8 mouse cellular contexts compared by ENCODE assay signal in the genomic region with DNA sequence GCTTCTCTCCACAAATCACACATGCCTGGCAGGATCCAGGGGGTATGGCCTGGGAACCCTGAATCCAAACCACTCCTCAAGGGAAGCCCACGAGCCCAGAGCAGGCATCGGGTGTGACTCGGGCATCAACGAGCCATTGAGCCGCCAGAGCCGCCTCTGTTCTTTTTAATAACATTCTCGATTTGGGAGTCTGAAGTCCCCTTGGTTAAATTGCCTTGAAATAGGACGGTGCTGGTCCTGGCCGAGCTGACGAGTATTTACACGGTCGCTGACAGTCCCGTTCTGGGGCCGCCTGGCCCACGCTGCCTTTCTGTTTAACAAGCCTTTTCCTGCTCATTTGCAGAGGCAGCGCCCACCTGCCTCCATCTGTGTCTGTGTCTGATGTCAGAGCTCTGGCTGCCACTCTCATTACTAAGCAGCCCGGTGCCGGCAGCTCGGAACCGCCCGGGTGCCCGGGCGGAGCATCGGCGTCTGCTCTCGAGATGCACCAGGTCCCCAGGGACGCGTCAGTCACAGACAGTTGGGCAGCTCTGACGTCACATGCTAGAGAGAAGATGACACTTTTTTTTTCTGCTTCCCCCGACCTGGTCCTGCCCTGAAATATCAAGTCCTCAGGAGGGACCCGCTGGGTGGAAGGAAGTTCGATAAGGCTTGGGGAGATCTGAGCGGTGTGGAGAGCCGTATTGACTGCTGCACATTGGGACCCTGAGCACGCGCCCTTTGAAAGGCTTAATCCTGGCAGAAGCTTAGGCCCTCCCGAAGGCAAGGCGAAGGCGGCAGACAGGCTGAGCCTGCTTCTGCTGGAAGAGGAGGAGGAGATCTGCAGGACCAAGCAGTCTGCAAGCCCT. TPM values are rescaled to one million over a fixed set of nuclear protein-coding genes. Genes with fewer than 3 reads are reported as not detected.
DNase-seq lines count a peak whose midpoint lies in the region; ATAC-seq and TF ChIP-seq lines count a peak whose summit lies in the region.

No protein-coding gene starts in this region.

- DNase-seq in gastrocnemius, adult 2 months = no peak
- no peak for DNase-seq in gastrocnemius, postnatal 14 days
- DNase-seq in cerebellum, adult 2 months = peak; percentile 63 to 64
- DNase-seq in heart, postnatal 0 days (ENCODE audit: low spot score) = no peak
- peak; percentile 59 to 69 for DNase-seq in left cerebral cortex, postnatal 10 days (ENCODE audit: extremely low spot score in 1 of 2, low spot score in 2 of 2)
- DNase-seq in spleen, adult 2 months (ENCODE audit: low read depth in 1 of 2, low spot score in 2 of 2) = peak; percentile 88 to 91
- DNase-seq in gastrocnemius, adult 18-20 months (ENCODE audit: low spot score) = no peak

- H3K9me3 ChIP-seq in heart, postnatal 0 days (replicated peaks; ENCODE audit: control insufficient read depth, low read length) = no peaks in the 10 kb centered on the region
- no peaks in the 10 kb centered on the region for H3K9me3 ChIP-seq in midbrain, embryonic 12.5 days

- TF ChIP-seq CTCF in gastrocnemius, adult 2 months (IDR thresholded peaks at IDR 0.05) = no peak
- TF ChIP-seq CTCF in cerebellum, adult 2 months (IDR thresholded peaks at IDR 0.05; ENCODE audit: borderline replicate concordance, insufficient read depth, low read depth, low read length) = no peak
- no peak for TF ChIP-seq CTCF in heart, postnatal 0 days (IDR thresholded peaks at IDR 0.05; ENCODE audit: low read depth)
- TF ChIP-seq CTCF in spleen, adult 2 months (IDR thresholded peaks at IDR 0.05; ENCODE audit: extremely low read depth, insufficient read depth, insufficient read length, insufficient replicate concordance) = no peak

- peak overlapping the region; percentile 16 for H3K4me2 ChIP-seq in heart, postnatal 0 days (ENCODE audit: low read depth, low read length)
- peak overlapping the region; percentile 51 for H3K4me2 ChIP-seq in midbrain, embryonic 12.5 days (replicated peaks)

- peak overlapping the region; percentile 48 for H3K4me3 ChIP-seq in gastrocnemius, adult 2 months
- H3K4me3 ChIP-seq in cerebellum, adult 2 months (replicated peaks; ENCODE audit: insufficient read depth, low read depth, low read length) = peak overlapping the region; percentile 39
- H3K4me3 ChIP-seq in heart, postnatal 0 days (ENCODE audit: low read depth, low read length) = peak overlapping the region; percentile 9
- H3K4me3 ChIP-seq in midbrain, embryonic 12.5 days = peak overlapping the region; percentile 28
- peak overlapping the region; percentile 31; the same call in 1 of the 2 replicates for H3K4me3 ChIP-seq in spleen, adult 2 months (ENCODE audit: extremely low read depth, insufficient read depth, insufficient read length)

- no peaks in the 10 kb centered on the region for H3K36me3 ChIP-seq in heart, postnatal 0 days (replicated peaks; ENCODE audit: control insufficient read depth, insufficient read depth, low read length)
- no peaks in the 10 kb centered on the region for H3K36me3 ChIP-seq in midbrain, embryonic 12.5 days
- H3K36me3 ChIP-seq in spleen, adult 2 months (ENCODE audit: control insufficient read depth, insufficient read depth, low read length) = no peaks in the 10 kb centered on the region

- TF ChIP-seq EP300 in heart, postnatal 0 days (IDR thresholded peaks at IDR 0.05; ENCODE audit: low read depth) = no peak

- no peak overlapping the region for H3K9ac ChIP-seq in heart, postnatal 0 days (replicated peaks; ENCODE audit: low read depth, low read length)
- H3K9ac ChIP-seq in midbrain, embryonic 12.5 days (replicated peaks) = peak overlapping the region; percentile 38; the same call in 1 of the 2 replicates

- intact Hi-C loops in gastrocnemius, adult 2 months (cut with DNase I) = no loop called here
- intact Hi-C loops in gastrocnemius, postnatal 14 days (cut with DNase I; ENCODE audit: low total_unique reads) = no loop called here
- intact Hi-C loops in left cerebral cortex, postnatal 10 days (cut with DNase I) = no loop called here

- no peak for TF ChIP-seq POLR2A in cerebellum, adult 2 months (IDR thresholded peaks at IDR 0.05; ENCODE audit: borderline replicate concordance, insufficient read depth, low read length)
- TF ChIP-seq POLR2A in spleen, adult 2 months (IDR thresholded peaks at IDR 0.05; ENCODE audit: low read depth, low read length) = no peak

- WGBS in cerebellum, adult 2 months = 22% methylated on average over 39 of the region's 39 CpGs
- WGBS in heart, postnatal 0 days = 13% methylated on average over 39 of the region's 39 CpGs
- 8% methylated on average over 39 of the region's 39 CpGs for WGBS in midbrain, embryonic 12.5 days
- WGBS in spleen, adult 2 months = 26% methylated on average over 39 of the region's 39 CpGs

- no peak overlapping the region for H3K27ac ChIP-seq in gastrocnemius, adult 2 months
- H3K27ac ChIP-seq in cerebellum, adult 2 months (ENCODE audit: insufficient read depth, low read length) = no peak overlapping the region
- no peak overlapping the region for H3K27ac ChIP-seq in heart, postnatal 0 days (ENCODE audit: low read depth)
- peak overlapping the region; percentile 87 for H3K27ac ChIP-seq in midbrain, embryonic 12.5 days (replicated peaks)
- no peak overlapping the region for H3K27ac ChIP-seq in spleen, adult 2 months (ENCODE audit: insufficient read depth, low read length)

- H3K27me3 ChIP-seq in cerebellum, adult 2 months (ENCODE audit: control insufficient read depth, insufficient read depth, low read length) = no peaks in the 10 kb centered on the region
- peaks cover 41% of the 10 kb centered on the region for H3K27me3 ChIP-seq in heart, postnatal 0 days (ENCODE audit: control insufficient read depth, insufficient read depth, low read length)
- peaks cover 41% of the 10 kb centered on the region for H3K27me3 ChIP-seq in midbrain, embryonic 12.5 days
- H3K27me3 ChIP-seq in spleen, adult 2 months (ENCODE audit: control insufficient read depth, insufficient read depth, low read length) = no peaks in the 10 kb centered on the region

- no peak for ATAC-seq in heart, postnatal 0 days (ENCODE audit: insufficient read depth, low read depth)
- ATAC-seq in midbrain, embryonic 12.5 days (ENCODE audit: low FRiP score, low read depth) = peak; percentile 86

- peaks cover 37% of the 10 kb centered on the region for H3K4me1 ChIP-seq in cerebellum, adult 2 months (ENCODE audit: control insufficient read depth, insufficient read depth, low read length)
- no peaks in the 10 kb centered on the region for H3K4me1 ChIP-seq in heart, postnatal 0 days (ENCODE audit: control insufficient read depth, insufficient read depth)
- H3K4me1 ChIP-seq in midbrain, embryonic 12.5 days = peaks cover 38% of the 10 kb centered on the region
- peaks cover 17% of the 10 kb centered on the region; the same call in 1 of the 2 replicates for H3K4me1 ChIP-seq in spleen, adult 2 months (ENCODE audit: control insufficient read depth, insufficient read depth, insufficient read length)

RNA-seq across cellular contexts. Expression of a gene that starts 12.4 kb away (rescaled TPM):
- total RNA-seq in gastrocnemius, adult 2 months (2021) = not detected
- total RNA-seq in gastrocnemius, postnatal 14 days (2021) = not detected
- polyA plus RNA-seq in cerebellum, adult 2 months (2012; rRNA removed) = not detected in 2 replicates
- not detected in 2 replicates for total RNA-seq in heart, postnatal 0 days (2014; rRNA removed; ENCODE audit: low replicate concordance)
- polyA plus RNA-seq in heart, postnatal 0 days (2015; fragmentation: Nextera tagmentation; extraction: Ambion mirVana) = 0.04 TPM in 1 of 2 replicates, not detected in the other
- total RNA-seq in left cerebral cortex, postnatal 10 days (2021) = not detected
- 0.09 and 0.12 TPM in 2 replicates for polyA plus RNA-seq in midbrain, embryonic 12.5 days (2016; fragmentation: Nextera tagmentation; extraction: Ambion mirVana)
- polyA plus RNA-seq in spleen, adult 2 months (2012; rRNA removed) = 0.93 and 1.1 TPM in 2 replicates
- total RNA-seq in gastrocnemius, adult 18-20 months (2021) = not detected

RNA-seq across cellular contexts. Expression of a gene that starts 23.1 kb away (rescaled TPM):
- total RNA-seq in gastrocnemius, adult 2 months (2021) = not detected
- not detected for total RNA-seq in gastrocnemius, postnatal 14 days (2021)
- polyA plus RNA-seq in cerebellum, adult 2 months (2012; rRNA removed) = 1.3 and 1.5 TPM in 2 replicates
- not detected in 2 replicates for total RNA-seq in heart, postnatal 0 days (2014; rRNA removed; ENCODE audit: low replicate concordance)
- polyA plus RNA-seq in heart, postnatal 0 days (2015; fragmentation: Nextera tagmentation; extraction: Ambion mirVana) = not detected in 2 replicates
- total RNA-seq in left cerebral cortex, postnatal 10 days (2021) = 10 to 100 TPM in 1 of 2 experiments, 1 to 10 TPM in 1; 7.0 to 13.3 TPM
- polyA plus RNA-seq in midbrain, embryonic 12.5 days (2016; fragmentation: Nextera tagmentation; extraction: Ambion mirVana) = 5.3 and 6.9 TPM in 2 replicates
- polyA plus RNA-seq in spleen, adult 2 months (2012; rRNA removed) = 0.16 and 0.20 TPM in 2 replicates
- under 1 TPM in 1 of 2 experiments, not detected in 1; 0.05 TPM for total RNA-seq in gastrocnemius, adult 18-20 months (2021)

Comparison
In these comparisons a context has a peak if more than half of its experiments do, and no peak if none do; other contexts are left out.
1. DNase-seq: peak in cerebellum, adult 2 months (2 of 2), left cerebral cortex, postnatal 10 days (2 of 2) and spleen, adult 2 months (2 of 2); none in gastrocnemius, adult 2 months (single experiment), gastrocnemius, postnatal 14 days (single experiment), heart, postnatal 0 days (single experiment) and gastrocnemius, adult 18-20 months (single experiment).
2. Peak in every context shown above with its lines, with median percentiles within 50 percentile points of each other: H3K4me3 ChIP-seq.